Mouse (Mus musculus): ENCODE results near the gene Pdcd4. TPM values are rescaled to one million over a fixed set of nuclear protein-coding genes. Genes with fewer than 3 reads are reported as not detected.

The Pdcd4 gene
- 16.0 and 17.8 TPM in 2 replicates for polyA plus RNA-seq (2015; fragmentation: Nextera tagmentation; extraction: Ambion mirVana)

GRCm38 (mm10) chr19:53892061-53892460 is at the start of gene Pdcd4:
TSS of gene Pdcd4 (plus strand) at chr19:53892231.
- ATAC-seq (ENCODE audit: insufficient read depth): no peak
- H3K4me3 ChIP-seq (replicated peaks): no peak within 1 kb of the TSS

GRCm38 (mm10) chr19:53843972-53844371 is 48.1 kb upstream of the Pdcd4 start:
- Histone ChIP-seq H3K27ac (replicated peaks) (no peak overlapping the region), H3K9me3 (replicated peaks) (no peaks in the 10 kb centered on the region), H3K4me3 (replicated peaks) (no peak overlapping the region), H3K4me2 (no peak overlapping the region), H3K4me1 (replicated peaks) (peaks cover 13% of the 10 kb centered on the region), H3K36me3 (replicated peaks) (no peaks in the 10 kb centered on the region), H3K9ac (no peak overlapping the region), H3K27me3 (no peaks in the 10 kb centered on the region)
- WGBS (ENCODE audit: insufficient replicate concordance): 81% methylated on average over 8 of the region's 8 CpGs
- ATAC-seq (ENCODE audit: insufficient read depth): no peak

More at GRCm38 (mm10) chr19:53892061-53892460, at the start of gene Pdcd4:
- Histone ChIP-seq H3K9me3 (replicated peaks) (no peaks in the 10 kb centered on the region), H3K27ac (replicated peaks) (peak within 1 kb of the TSS; percentile 84), H3K9ac (no peak within 1 kb of the TSS), H3K27me3 (no peaks in the 10 kb centered on the region), H3K4me1 (replicated peaks) (peaks cover 90% of the 10 kb centered on the region), H3K36me3 (replicated peaks) (no peaks in the 10 kb centered on the region), H3K4me2 (peak within 1 kb of the TSS; percentile 18)
- WGBS (ENCODE audit: insufficient replicate concordance): 34% methylated on average over 3 of the region's 3 CpGs

GRCm38 (mm10) chr19:53848272-53848995 is 43.6 kb upstream of the Pdcd4 start:
- no peaks in the 10 kb centered on the region for H3K27me3 ChIP-seq
- H3K36me3 ChIP-seq (replicated peaks): no peaks in the 10 kb centered on the region
- H3K27ac ChIP-seq (replicated peaks): no peak overlapping the region
- H3K4me2 ChIP-seq: no peak overlapping the region
- WGBS (ENCODE audit: insufficient replicate concordance): 58% methylated on average over 10 of the region's 10 CpGs
- H3K4me1 ChIP-seq (replicated peaks): peaks cover 21% of the 10 kb centered on the region
- no peak overlapping the region for H3K4me3 ChIP-seq (replicated peaks)
- peak; percentile 77 for ATAC-seq (ENCODE audit: insufficient read depth)
- H3K9ac ChIP-seq: no peak overlapping the region
- H3K9me3 ChIP-seq (replicated peaks): no peaks in the 10 kb centered on the region

- Histone ChIP-seq H3K9me3 (replicated peaks) (no peaks in the 10 kb centered on the region), H3K36me3 (replicated peaks) (no peaks in the 10 kb centered on the region), H3K4me1 (replicated peaks) (peaks cover 21% of the 10 kb centered on the region), H3K27ac (replicated peaks) (no peak overlapping the region), H3K27me3 (no peaks in the 10 kb centered on the region), H3K9ac (no peak overlapping the region), H3K4me2 (no peak overlapping the region), H3K4me3 (replicated peaks) (no peak overlapping the region)
- ATAC-seq (ENCODE audit: insufficient read depth): no peak
- WGBS (ENCODE audit: insufficient replicate concordance): 65% methylated on average over 18 of the region's 18 CpGs
These were observed 41.7 kb upstream of the Pdcd4 start for GRCm38 (mm10) chr19:53850166-53850922.

- no peaks in the 10 kb centered on the region for H3K27me3 ChIP-seq
- no peak overlapping the region for H3K4me2 ChIP-seq
- H3K9me3 ChIP-seq (replicated peaks): no peaks in the 10 kb centered on the region
- 81% methylated on average over 13 of the region's 13 CpGs for WGBS (ENCODE audit: insufficient replicate concordance)
- H3K4me1 ChIP-seq (replicated peaks): peaks cover 21% of the 10 kb centered on the region
- H3K9ac ChIP-seq: no peak overlapping the region
- H3K36me3 ChIP-seq (replicated peaks): no peaks in the 10 kb centered on the region
- H3K27ac ChIP-seq (replicated peaks): no peak overlapping the region
- no peak overlapping the region for H3K4me3 ChIP-seq (replicated peaks)
- no peak for ATAC-seq (ENCODE audit: insufficient read depth)
These were observed 40.7 kb upstream of the Pdcd4 start for GRCm38 (mm10) chr19:53851352-53851751.

GRCm38 (mm10) chr19:53851826-53852698 is 40.0 kb upstream of the Pdcd4 start:
- Histone ChIP-seq H3K27ac (replicated peaks) (no peak overlapping the region), H3K36me3 (replicated peaks) (no peaks in the 10 kb centered on the region), H3K4me3 (replicated peaks) (no peak overlapping the region), H3K4me2 (no peak overlapping the region), H3K9me3 (replicated peaks) (no peaks in the 10 kb centered on the region), H3K4me1 (replicated peaks) (peaks cover 21% of the 10 kb centered on the region), H3K27me3 (no peaks in the 10 kb centered on the region), H3K9ac (no peak overlapping the region)
- ATAC-seq (ENCODE audit: insufficient read depth): no peak
- WGBS (ENCODE audit: insufficient replicate concordance): 77% methylated on average over 14 of the region's 14 CpGs

GRCm38 (mm10) chr19:53852699-53853451 is 39.2 kb upstream of the Pdcd4 start:
- Histone ChIP-seq H3K4me3 (replicated peaks) (no peak overlapping the region), H3K4me2 (no peak overlapping the region), H3K9me3 (replicated peaks) (no peaks in the 10 kb centered on the region), H3K9ac (no peak overlapping the region), H3K27ac (replicated peaks) (no peak overlapping the region), H3K4me1 (replicated peaks) (peaks cover 21% of the 10 kb centered on the region), H3K36me3 (replicated peaks) (no peaks in the 10 kb centered on the region), H3K27me3 (no peaks in the 10 kb centered on the region)
- 65% methylated on average over 15 of the region's 15 CpGs for WGBS (ENCODE audit: insufficient replicate concordance)
- ATAC-seq (ENCODE audit: insufficient read depth): no peak

GRCm38 (mm10) chr19:53854978-53855377 is 37.1 kb upstream of the Pdcd4 start:
- no peak overlapping the region for H3K4me2 ChIP-seq
- WGBS (ENCODE audit: insufficient replicate concordance): 49% methylated on average over 4 of the region's 4 CpGs
- no peak overlapping the region for H3K9ac ChIP-seq
- peaks cover 20% of the 10 kb centered on the region for H3K4me1 ChIP-seq (replicated peaks)
- ATAC-seq (ENCODE audit: insufficient read depth): no peak
- no peaks in the 10 kb centered on the region for H3K27me3 ChIP-seq
- no peak overlapping the region for H3K4me3 ChIP-seq (replicated peaks)
- no peaks in the 10 kb centered on the region for H3K36me3 ChIP-seq (replicated peaks)
- H3K9me3 ChIP-seq (replicated peaks): no peaks in the 10 kb centered on the region
- H3K27ac ChIP-seq (replicated peaks): no peak overlapping the region

- H3K9me3 ChIP-seq (replicated peaks): no peaks in the 10 kb centered on the region
- 66% methylated on average over 5 of the region's 5 CpGs for WGBS (ENCODE audit: insufficient replicate concordance)
- no peak overlapping the region for H3K27ac ChIP-seq (replicated peaks)
- no peak overlapping the region for H3K4me3 ChIP-seq (replicated peaks)
- no peak overlapping the region for H3K9ac ChIP-seq
- peaks cover 13% of the 10 kb centered on the region for H3K4me1 ChIP-seq (replicated peaks)
- H3K4me2 ChIP-seq: no peak overlapping the region
- no peak for ATAC-seq (ENCODE audit: insufficient read depth)
- no peaks in the 10 kb centered on the region for H3K36me3 ChIP-seq (replicated peaks)
- H3K27me3 ChIP-seq: no peaks in the 10 kb centered on the region
These were observed 36.2 kb upstream of the Pdcd4 start for GRCm38 (mm10) chr19:53855781-53856180.

GRCm38 (mm10) chr19:53856794-53857193 is 35.2 kb upstream of the Pdcd4 start:
- Histone ChIP-seq H3K9ac (no peak overlapping the region), H3K9me3 (replicated peaks) (no peaks in the 10 kb centered on the region), H3K4me2 (no peak overlapping the region), H3K4me1 (replicated peaks) (peaks cover 13% of the 10 kb centered on the region), H3K36me3 (replicated peaks) (no peaks in the 10 kb centered on the region), H3K27me3 (no peaks in the 10 kb centered on the region), H3K4me3 (replicated peaks) (no peak overlapping the region), H3K27ac (replicated peaks) (no peak overlapping the region)
- 83% methylated on average over 9 of the region's 9 CpGs for WGBS (ENCODE audit: insufficient replicate concordance)
- ATAC-seq (ENCODE audit: insufficient read depth): no peak

Data from liver, embryonic 15.5 days (tissue).